Mouse (Mus musculus) MEL-GATA-1-ER (cell line): ENCODE measurements around the gene Tfrc.

Source experiments
- DNase-seq: peaks from one replicate; pipeline ENCODE4 v3.0.0-alpha.2; 2012; ENCODE audit warnings: low read depth; ENCODE audit errors: extremely low read depth

Tfrc gene

GRCm38 (mm10) chr16:32647712-32648111, 39.0 kb downstream of the Tfrc start:
- DNase-seq = no peak

- DNase-seq = no peak
Measured at GRCm38 (mm10) chr16:32650461-32650860, 41.7 kb downstream of the Tfrc start.

GRCm38 (mm10) chr16:32650974-32651618, 42.4 kb downstream of the Tfrc start:
- DNase-seq = peak; percentile 71

GRCm38 (mm10) chr16:32654071-32654733, 45.5 kb downstream of the Tfrc start:
- no peak for DNase-seq

GRCm38 (mm10) chr16:32655534-32655933, 46.8 kb downstream of the Tfrc start:
- DNase-seq = no peak

GRCm38 (mm10) chr16:32656321-32656720, 47.6 kb downstream of the Tfrc start:
- no peak for DNase-seq

GRCm38 (mm10) chr16:32656794-32657193, 48.1 kb downstream of the Tfrc start:
- DNase-seq = no peak

GRCm38 (mm10) chr16:32657498-32658250, 49.0 kb downstream of the Tfrc start:
- DNase-seq = no peak

GRCm38 (mm10) chr16:32658743-32659171, 50.0 kb downstream of the Tfrc start:
- no peak for DNase-seq

GRCm38 (mm10) chr16:32659385-32659784, 50.7 kb downstream of the Tfrc start:
- no peak for DNase-seq

GRCm38 (mm10) chr16:32660095-32660494, 51.4 kb downstream of the Tfrc start:
- DNase-seq = no peak

- no peak for DNase-seq
Measured at GRCm38 (mm10) chr16:32660557-32661321, 52.0 kb downstream of the Tfrc start.

- no peak for DNase-seq
Measured at GRCm38 (mm10) chr16:32661493-32661921, 52.8 kb downstream of the Tfrc start.

GRCm38 (mm10) chr16:32662372-32662771, 53.7 kb downstream of the Tfrc start:
- DNase-seq = no peak

GRCm38 (mm10) chr16:32663231-32663858, 54.6 kb downstream of the Tfrc start:
- DNase-seq = no peak

GRCm38 (mm10) chr16:32664211-32664610, 55.5 kb downstream of the Tfrc start:
- DNase-seq = no peak

- DNase-seq = peak; percentile 86
Measured at GRCm38 (mm10) chr16:32665851-32666665, 57.3 kb downstream of the Tfrc start.

- DNase-seq = no peak
Measured at GRCm38 (mm10) chr16:32666671-32667551, 58.2 kb downstream of the Tfrc start.

GRCm38 (mm10) chr16:32667552-32667872, 58.8 kb downstream of the Tfrc start:
- no peak for DNase-seq
